Mouse (Mus musculus): Measurements from ENCODE around the gene Mical2. TPM values are rescaled to one million over a fixed set of nuclear protein-coding genes. Genes with fewer than 3 reads are reported as not detected.

The Mical2 gene
- polyA plus RNA-seq, 2 experiments, result 5.0 to 7.5 TPM

DNA sequence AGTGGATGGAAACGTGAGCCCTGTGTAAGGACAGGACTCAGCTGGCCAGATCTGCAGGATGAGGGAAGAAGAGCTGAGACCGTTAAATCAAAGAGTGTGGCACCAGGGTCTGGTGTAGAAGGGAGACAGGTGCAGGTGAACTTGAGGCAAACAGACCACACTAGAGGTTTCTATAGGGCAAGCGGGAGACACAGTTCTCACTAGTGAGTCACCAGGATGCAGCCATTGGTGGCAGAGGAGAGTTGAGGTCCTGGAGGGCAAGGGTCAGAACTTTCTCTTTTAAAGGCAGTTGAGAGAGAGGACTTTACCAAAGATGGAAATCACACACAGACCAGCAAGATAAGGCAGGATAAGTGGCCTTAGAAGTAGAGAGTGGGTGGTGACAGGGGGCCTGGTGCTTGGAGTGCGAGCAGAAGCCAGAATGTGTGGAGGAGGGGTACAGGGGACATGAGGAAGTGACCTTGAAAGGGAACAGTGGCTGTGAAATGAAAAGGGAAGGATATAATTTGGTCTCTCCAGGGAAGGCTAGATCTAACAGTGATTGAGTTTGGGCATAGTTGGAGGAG lies 32.8 kb downstream of the Mical2 start:
- no peaks in the 10 kb centered on the region for H3K4me1 ChIP-seq (ENCODE audit: control insufficient read depth, insufficient read depth, low read length)
- ATAC-seq (ENCODE audit: low FRiP score, low read depth) (no peak), DNase-seq (ENCODE audit: low spot score) (no peak)
- no peak for TF ChIP-seq POLR2A (IDR thresholded peaks at IDR 0.05; ENCODE audit: borderline replicate concordance, extremely low read depth, insufficient read depth, insufficient read length)
- 74% methylated on average over 4 of the region's 4 CpGs for WGBS
- H3K27me3 ChIP-seq (ENCODE audit: control insufficient read depth, insufficient read depth, low read length), result no peaks in the 10 kb centered on the region
- H3K4me2 ChIP-seq (replicated peaks; ENCODE audit: low read depth, low read length, severe bottlenecking), result no peak overlapping the region
- no peak overlapping the region for H3K4me3 ChIP-seq (replicated peaks; ENCODE audit: low read length)
- no peak overlapping the region for H3K27ac ChIP-seq (replicated peaks; ENCODE audit: low read depth, low read length)
- no peaks in the 10 kb centered on the region for H3K36me3 ChIP-seq (ENCODE audit: control insufficient read depth, insufficient read depth, low read length)
- no peaks in the 10 kb centered on the region for H3K9me3 ChIP-seq (ENCODE audit: control insufficient read depth, low read length)
- no peak overlapping the region for H3K9ac ChIP-seq (ENCODE audit: low read depth, low read length, severe bottlenecking)

- no peaks in the 10 kb centered on the region for H3K4me1 ChIP-seq (ENCODE audit: control insufficient read depth, insufficient read depth, low read length)
- H3K36me3 ChIP-seq (ENCODE audit: control insufficient read depth, insufficient read depth, low read length), result no peaks in the 10 kb centered on the region
- no peak for TF ChIP-seq POLR2A (IDR thresholded peaks at IDR 0.05; ENCODE audit: borderline replicate concordance, extremely low read depth, insufficient read depth, insufficient read length)
- H3K4me2 ChIP-seq (replicated peaks; ENCODE audit: low read depth, low read length, severe bottlenecking), result no peak overlapping the region
- H3K27me3 ChIP-seq (ENCODE audit: control insufficient read depth, insufficient read depth, low read length), result no peaks in the 10 kb centered on the region
- 82% methylated on average over 4 of the region's 4 CpGs for WGBS
- no peaks in the 10 kb centered on the region for H3K9me3 ChIP-seq (ENCODE audit: control insufficient read depth, low read length)
- DNase-seq (ENCODE audit: low spot score), result no peak
- H3K9ac ChIP-seq (ENCODE audit: low read depth, low read length, severe bottlenecking), result no peak overlapping the region
- H3K27ac ChIP-seq (replicated peaks; ENCODE audit: low read depth, low read length), result no peak overlapping the region
- no peak overlapping the region for H3K4me3 ChIP-seq (replicated peaks; ENCODE audit: low read length)
- no peak for ATAC-seq (ENCODE audit: low FRiP score, low read depth)
Observed at GRCm38 (mm10) chr7:112259286-112259685, 33.6 kb downstream of the Mical2 start.

DNA sequence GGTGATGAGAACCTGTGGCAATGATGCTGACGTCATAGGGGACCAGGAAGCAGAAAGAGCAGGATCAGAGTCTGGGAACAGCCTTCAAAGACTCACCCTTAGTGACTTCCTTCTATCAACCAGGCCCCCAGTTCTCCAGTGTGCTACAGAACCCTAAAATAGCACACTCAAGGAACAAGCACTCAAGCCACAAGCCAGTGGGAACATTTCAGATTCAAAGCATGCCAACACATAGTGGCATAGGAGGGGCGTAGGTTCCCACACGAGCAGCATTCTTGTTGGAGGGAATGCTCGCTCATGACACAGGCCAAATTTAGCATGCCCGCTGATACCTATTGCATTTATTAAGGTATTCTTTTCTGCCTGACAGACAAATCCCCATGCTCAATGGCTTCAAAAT lies 35.5 kb downstream of the Mical2 start:
- no peak for TF ChIP-seq POLR2A (IDR thresholded peaks at IDR 0.05; ENCODE audit: borderline replicate concordance, extremely low read depth, insufficient read depth, insufficient read length)
- H3K27me3 ChIP-seq (ENCODE audit: control insufficient read depth, insufficient read depth, low read length), result no peaks in the 10 kb centered on the region
- 87% methylated on average over 5 of the region's 5 CpGs for WGBS
- no peak overlapping the region for H3K27ac ChIP-seq (replicated peaks; ENCODE audit: low read depth, low read length)
- no peak overlapping the region for H3K4me3 ChIP-seq (replicated peaks; ENCODE audit: low read length)
- no peaks in the 10 kb centered on the region for H3K36me3 ChIP-seq (ENCODE audit: control insufficient read depth, insufficient read depth, low read length)
- ATAC-seq (ENCODE audit: low FRiP score, low read depth), result no peak
- H3K4me2 ChIP-seq (replicated peaks; ENCODE audit: low read depth, low read length, severe bottlenecking), result no peak overlapping the region
- no peak for DNase-seq (ENCODE audit: low spot score)
- no peaks in the 10 kb centered on the region for H3K9me3 ChIP-seq (ENCODE audit: control insufficient read depth, low read length)
- H3K4me1 ChIP-seq (ENCODE audit: control insufficient read depth, insufficient read depth, low read length), result no peaks in the 10 kb centered on the region
- no peak overlapping the region for H3K9ac ChIP-seq (ENCODE audit: low read depth, low read length, severe bottlenecking)

- H3K27me3 ChIP-seq (ENCODE audit: control insufficient read depth, insufficient read depth, low read length), result no peaks in the 10 kb centered on the region
- H3K4me2 ChIP-seq (replicated peaks; ENCODE audit: low read depth, low read length, severe bottlenecking), result no peak overlapping the region
- H3K4me3 ChIP-seq (replicated peaks; ENCODE audit: low read length), result no peak overlapping the region
- H3K4me1 ChIP-seq (ENCODE audit: control insufficient read depth, insufficient read depth, low read length), result no peaks in the 10 kb centered on the region
- DNase-seq (ENCODE audit: low spot score) (no peak), ATAC-seq (ENCODE audit: low FRiP score, low read depth) (no peak)
- H3K9ac ChIP-seq (ENCODE audit: low read depth, low read length, severe bottlenecking), result no peak overlapping the region
- no peak overlapping the region for H3K27ac ChIP-seq (replicated peaks; ENCODE audit: low read depth, low read length)
- no peaks in the 10 kb centered on the region for H3K36me3 ChIP-seq (ENCODE audit: control insufficient read depth, insufficient read depth, low read length)
- no peak for TF ChIP-seq POLR2A (IDR thresholded peaks at IDR 0.05; ENCODE audit: borderline replicate concordance, extremely low read depth, insufficient read depth, insufficient read length)
- WGBS, result 78% methylated on average over 5 of the region's 5 CpGs
- H3K9me3 ChIP-seq (ENCODE audit: control insufficient read depth, low read length), result no peaks in the 10 kb centered on the region
Observed at GRCm38 (mm10) chr7:112267266-112267665, 41.6 kb downstream of the Mical2 start.

DNA sequence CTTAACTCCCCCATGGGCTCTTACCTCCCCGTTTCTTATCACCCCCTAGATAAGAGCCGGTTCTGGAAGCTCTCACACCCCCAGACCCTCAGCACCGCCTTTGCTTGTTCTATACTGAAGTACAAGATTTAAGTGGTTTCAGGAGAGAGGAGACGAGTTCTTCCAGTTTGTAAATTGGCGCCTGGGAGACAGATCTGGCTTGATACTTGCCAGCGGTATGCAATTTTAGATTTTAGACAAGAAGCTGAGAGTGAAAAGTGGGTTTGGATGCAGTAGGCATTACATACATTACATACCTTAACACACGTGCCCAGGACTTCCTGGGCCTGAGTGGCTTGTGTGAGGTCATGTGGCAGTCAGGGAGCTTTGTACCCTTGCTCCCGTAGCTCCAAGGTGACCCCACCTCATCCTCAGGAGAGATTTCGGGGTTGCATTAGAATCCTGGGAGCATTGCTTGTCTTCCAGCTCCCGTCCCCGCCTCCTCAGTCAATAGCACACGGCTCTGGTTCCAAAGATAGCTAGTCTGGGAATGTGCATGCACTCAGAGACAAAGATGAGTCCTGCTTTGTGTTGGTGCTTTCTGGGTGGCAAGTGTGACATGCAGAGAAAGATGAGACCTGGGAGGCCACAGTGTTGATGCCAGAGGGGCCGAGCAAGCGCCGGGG lies 43.2 kb downstream of the Mical2 start:
- H3K4me1 ChIP-seq (ENCODE audit: control insufficient read depth, insufficient read depth, low read length), result 0 out of 2 replicates have a peak, but pooled peaks cover 3% of the 10 kb centered on the region
- DNase-seq (ENCODE audit: low spot score) (no peak), ATAC-seq (ENCODE audit: low FRiP score, low read depth) (no peak)
- H3K4me3 ChIP-seq (replicated peaks; ENCODE audit: low read length), result no peak overlapping the region
- H3K27me3 ChIP-seq (ENCODE audit: control insufficient read depth, insufficient read depth, low read length), result no peaks in the 10 kb centered on the region
- no peaks in the 10 kb centered on the region for H3K9me3 ChIP-seq (ENCODE audit: control insufficient read depth, low read length)
- no peak overlapping the region for H3K4me2 ChIP-seq (replicated peaks; ENCODE audit: low read depth, low read length, severe bottlenecking)
- WGBS, result 81% methylated on average over 15 of the region's 15 CpGs
- no peak overlapping the region for H3K9ac ChIP-seq (ENCODE audit: low read depth, low read length, severe bottlenecking)
- no peaks in the 10 kb centered on the region for H3K36me3 ChIP-seq (ENCODE audit: control insufficient read depth, insufficient read depth, low read length)
- H3K27ac ChIP-seq (replicated peaks; ENCODE audit: low read depth, low read length), result no peak overlapping the region
- no peak for TF ChIP-seq POLR2A (IDR thresholded peaks at IDR 0.05; ENCODE audit: borderline replicate concordance, extremely low read depth, insufficient read depth, insufficient read length)

All from limb, embryonic 14.5 days (tissue).